Mouse (Mus musculus) cerebellum, adult 11-12 months (tissue): ENCODE results near the gene Pafah2.

Experiments
- DNase-seq: peaks from one replicate; pipeline ENCODE4 v3.0.0; 2022

The Pafah2 gene

GRCm38 (mm10) chr4:134466381-134467262, 70.5 kb downstream of the Pafah2 start:
- no peak for DNase-seq

GRCm38 (mm10) chr4:134467435-134468214, 71.5 kb downstream of the Pafah2 start:
- peak; percentile 68 for DNase-seq

GRCm38 (mm10) chr4:134468215-134468575, 72.1 kb downstream of the Pafah2 start, which contains the start of gene Stmn1:
Stmn1 (plus strand) TSS chr4:134468320.
- peak; percentile 98 for DNase-seq

- peak; percentile 95 for DNase-seq
Observed at GRCm38 (mm10) chr4:134468578-134469266, 72.6 kb downstream of the Pafah2 start.

- DNase-seq = no peak
Observed at GRCm38 (mm10) chr4:134469341-134469796, 73.2 kb downstream of the Pafah2 start.

GRCm38 (mm10) chr4:134469985-134470384, 73.9 kb downstream of the Pafah2 start:
- DNase-seq = no peak

GRCm38 (mm10) chr4:134471469-134471868, 75.3 kb downstream of the Pafah2 start:
- no peak for DNase-seq

GRCm38 (mm10) chr4:134473764-134474163, 77.6 kb downstream of the Pafah2 start:
- DNase-seq = no peak

- no peak for DNase-seq
Observed at GRCm38 (mm10) chr4:134474240-134474639, 78.1 kb downstream of the Pafah2 start.

- DNase-seq = peak; percentile 77
Observed at GRCm38 (mm10) chr4:134476899-134477298, 80.8 kb downstream of the Pafah2 start.
